ENCODE assay signal across 12 mouse cellular contexts in the genomic region with DNA sequence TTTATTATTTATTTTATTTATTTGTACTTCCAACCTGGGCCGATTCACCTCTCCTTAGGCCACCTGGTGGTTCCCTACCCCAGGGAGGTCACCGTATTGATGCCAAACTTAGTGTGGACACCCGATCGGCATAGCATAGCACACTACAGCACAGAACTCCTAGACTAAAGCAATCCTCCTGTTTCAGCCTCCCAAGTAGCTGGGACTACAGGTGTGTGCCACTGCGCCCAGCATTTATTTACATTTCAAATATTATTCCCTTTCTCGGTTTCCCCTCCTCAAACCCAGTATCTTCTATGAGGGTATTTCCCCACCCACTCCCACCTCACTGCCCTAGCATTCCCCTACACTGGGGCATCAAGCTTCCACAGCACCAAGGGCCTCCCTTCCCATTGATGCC. TPM values are rescaled to one million over a fixed set of nuclear protein-coding genes. Genes with fewer than 3 reads are reported as not detected.
"Had no signal": no experiment of that assay in that cellular context is flagged by ENCODE, and none has a peak within 500 bp of the region (broad histone marks: within the 10 kb centered on the region; RNA-seq: fewer than 3 reads in every experiment).

No protein-coding gene starts in this region.

- DNase-seq: liver, postnatal 0 days; lung, adult 2 months; lung, postnatal 14 days; lung, postnatal 36 days; midbrain, embryonic 14.5 days; right cerebral cortex, postnatal 14 days; thymus, adult 2 months; thymus, postnatal 25 days; thymus, postnatal 4 days had no signal

- ATAC-seq: liver, postnatal 0 days; lung, postnatal 0 days had no signal

RNA-seq across cellular contexts. Expression of gene Ntrk2, which starts 38.1 kb away (rescaled TPM):
- total RNA-seq: megakaryocyte progenitor cell, adult 5-6 weeks; monocyte, adult 5-6 weeks had no signal
